ENCODE assay signal across 38 mouse cellular contexts in the genomic region with DNA sequence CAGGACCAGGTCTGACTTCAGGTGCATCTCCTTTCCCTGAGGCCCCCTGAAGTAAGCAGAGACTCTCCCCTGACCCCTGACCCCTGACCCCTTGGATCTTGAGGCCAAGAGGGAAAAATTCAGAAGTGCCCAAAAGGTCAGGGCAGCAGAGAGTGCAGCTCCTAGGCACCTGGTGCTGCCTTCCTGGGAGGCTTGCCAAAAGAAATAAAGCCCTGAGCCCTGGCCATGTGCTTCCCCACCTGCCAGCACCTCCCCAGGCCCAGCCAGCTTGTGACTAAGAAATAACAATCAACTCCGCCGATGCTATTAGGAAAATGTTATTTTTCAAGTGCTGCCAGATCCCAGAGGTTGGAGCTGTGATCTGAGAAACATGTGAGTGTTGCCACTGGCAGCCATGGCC. TPM values are rescaled to one million over a fixed set of nuclear protein-coding genes. Genes with fewer than 3 reads are reported as not detected.
DNase-seq lines count a peak whose midpoint lies in the region; ATAC-seq and TF ChIP-seq lines count a peak whose summit lies in the region.
"Had no signal": no experiment of that assay in that cellular context is flagged by ENCODE, and none has a peak within 500 bp of the region (broad histone marks: within the 10 kb centered on the region; RNA-seq: fewer than 3 reads in every experiment).

No protein-coding gene starts in this region.

- peak overlapping the region; percentile 37; the same call in 1 of the 2 replicates for H3K27ac ChIP-seq in kidney, adult 2 months (ENCODE audit: insufficient read depth, low read depth, low read length)
- no peak overlapping the region for H3K27ac ChIP-seq in kidney, embryonic 16.5 days (ENCODE audit: low read length)
- no peak overlapping the region for H3K27ac ChIP-seq in forebrain, embryonic 13.5 days
- H3K27ac ChIP-seq: embryonic facial prominence, embryonic 12.5 days; forebrain, embryonic 15.5 days; heart, adult 2 months; heart, embryonic 13.5 days; hindbrain, embryonic 10.5 days; hindbrain, embryonic 15.5 days; intestine, embryonic 15.5 days; lung, embryonic 15.5 days; midbrain, embryonic 10.5 days; neural tube, embryonic 12.5 days; stomach, postnatal 0 days had no signal

- H3K4me2 ChIP-seq in kidney, embryonic 16.5 days (replicated peaks; ENCODE audit: low read depth, low read length) = no peak overlapping the region
- no peak overlapping the region for H3K4me2 ChIP-seq in forebrain, embryonic 13.5 days
- H3K4me2 ChIP-seq: embryonic facial prominence, embryonic 12.5 days; forebrain, embryonic 15.5 days; heart, embryonic 13.5 days; hindbrain, embryonic 15.5 days; intestine, embryonic 15.5 days; lung, embryonic 15.5 days; neural tube, embryonic 12.5 days had no signal

- 48% methylated on average over 2 of the region's 2 CpGs for WGBS in kidney, adult 2 months
- WGBS in kidney, embryonic 16.5 days = 45% methylated on average over 2 of the region's 2 CpGs
- 81% methylated on average over 2 of the region's 2 CpGs for WGBS in forebrain, embryonic 13.5 days

- H3K4me1 ChIP-seq in kidney, adult 2 months (ENCODE audit: control insufficient read depth, insufficient read depth, low read length) = no peaks in the 10 kb centered on the region; the same call in 1 of the 2 replicates
- peaks cover 14% of the 10 kb centered on the region for H3K4me1 ChIP-seq in kidney, embryonic 16.5 days (ENCODE audit: insufficient read depth, low read length)
- H3K4me1 ChIP-seq in forebrain, embryonic 13.5 days = peaks cover 18% of the 10 kb centered on the region

- TF ChIP-seq CTCF in kidney, adult 2 months (conservative IDR thresholded peaks at IDR 0.05; ENCODE audit: insufficient read depth, insufficient read length, low read depth, low read length) = no peak

- ATAC-seq in kidney, embryonic 16.5 days (ENCODE audit: low FRiP score, low TSS enrichment) = no peak
- no peak for ATAC-seq in forebrain, embryonic 13.5 days
- ATAC-seq: forebrain, embryonic 15.5 days; intestine, embryonic 15.5 days; midbrain, embryonic 16.5 days had no signal

- H3K27me3 ChIP-seq in kidney, adult 2 months (replicated peaks; ENCODE audit: control insufficient read depth, insufficient read depth, low read length) = no peaks in the 10 kb centered on the region
- H3K27me3 ChIP-seq in kidney, embryonic 16.5 days (ENCODE audit: insufficient read depth, low read length) = peaks cover 25% of the 10 kb centered on the region
- H3K27me3 ChIP-seq in forebrain, embryonic 13.5 days = peaks cover 28% of the 10 kb centered on the region
- H3K27me3 ChIP-seq: forebrain, embryonic 15.5 days had no signal

- no peak overlapping the region for H3K9ac ChIP-seq in kidney, embryonic 16.5 days (replicated peaks; ENCODE audit: low read length)
- no peak overlapping the region for H3K9ac ChIP-seq in forebrain, embryonic 13.5 days
- H3K9ac ChIP-seq: embryonic facial prominence, embryonic 12.5 days; forebrain, embryonic 15.5 days; heart, embryonic 13.5 days; hindbrain, embryonic 15.5 days; intestine, embryonic 15.5 days; lung, embryonic 15.5 days; neural tube, embryonic 12.5 days had no signal

- H3K4me3 ChIP-seq in kidney, adult 2 months (ENCODE audit: insufficient read depth, low read depth, low read length) = no peak overlapping the region
- no peak overlapping the region for H3K4me3 ChIP-seq in kidney, embryonic 16.5 days (ENCODE audit: low read length)
- no peak overlapping the region for H3K4me3 ChIP-seq in forebrain, embryonic 13.5 days
- H3K4me3 ChIP-seq: embryonic facial prominence, embryonic 12.5 days; forebrain, embryonic 15.5 days; heart, adult 2 months; heart, embryonic 13.5 days; hindbrain, embryonic 10.5 days; hindbrain, embryonic 15.5 days; intestine, embryonic 15.5 days; lung, embryonic 15.5 days; midbrain, embryonic 10.5 days; myocyte; neural tube, embryonic 12.5 days had no signal

- H3K36me3 ChIP-seq in kidney, adult 2 months (ENCODE audit: control insufficient read depth, insufficient read depth, low read length) = no peaks in the 10 kb centered on the region
- H3K36me3 ChIP-seq in kidney, embryonic 16.5 days (ENCODE audit: insufficient read depth, low read length) = no peaks in the 10 kb centered on the region
- H3K36me3 ChIP-seq in forebrain, embryonic 13.5 days (ENCODE audit: poor library complexity, severe bottlenecking) = no peaks in the 10 kb centered on the region
- H3K36me3 ChIP-seq: embryonic facial prominence, embryonic 12.5 days; forebrain, embryonic 15.5 days; heart, embryonic 13.5 days; hindbrain, embryonic 10.5 days; hindbrain, embryonic 15.5 days; intestine, embryonic 15.5 days; lung, embryonic 15.5 days; midbrain, embryonic 10.5 days; neural tube, embryonic 12.5 days had no signal

- H3K9me3 ChIP-seq in kidney, embryonic 16.5 days (ENCODE audit: low read length) = no peaks in the 10 kb centered on the region
- H3K9me3 ChIP-seq in forebrain, embryonic 13.5 days (replicated peaks) = no peaks in the 10 kb centered on the region
- H3K9me3 ChIP-seq: embryonic facial prominence, embryonic 12.5 days; forebrain, embryonic 15.5 days; heart, embryonic 13.5 days; hindbrain, embryonic 10.5 days; hindbrain, embryonic 15.5 days; intestine, embryonic 15.5 days; lung, embryonic 15.5 days; midbrain, embryonic 10.5 days; neural tube, embryonic 12.5 days had no signal

- no peak for TF ChIP-seq POLR2A in kidney, adult 2 months (IDR thresholded peaks at IDR 0.05; ENCODE audit: low read depth, low read length)

- peak; percentile 51 for DNase-seq in cerebellum, adult 9-10 months
- no peak for DNase-seq in cerebellum, adult 11 months
- DNase-seq in kidney, adult 2 months = peak; percentile 63
- DNase-seq in brain, adult 2 months (ENCODE audit: low read depth, low spot score) = peak; percentile 38
- DNase-seq in kidney, postnatal 25 days = peak; percentile 48 to 66
- no peak for DNase-seq in gastrocnemius, postnatal 10 days
- DNase-seq: adrenal gland, postnatal 14 days; embryo, embryonic 11 days; gastrocnemius, postnatal 36 days; heart, adult 2 months; heart, postnatal 10 days; liver; thymus, adult 18-20 months; thymus, postnatal 25 days had no signal

RNA-seq across cellular contexts. Expression of a gene that starts 1.5 kb away (rescaled TPM):
- polyA plus RNA-seq in kidney, adult 2 months (2012; rRNA removed) = 36.1 and 47.1 TPM in 2 replicates
- 0.74 and 0.91 TPM in 2 replicates for polyA plus RNA-seq in kidney, embryonic 16.5 days (2015; fragmentation: Nextera tagmentation; extraction: Ambion mirVana)
- 3.2 and 4.5 TPM in 2 replicates for polyA plus RNA-seq in forebrain, embryonic 13.5 days (2015; fragmentation: Nextera tagmentation; extraction: Ambion mirVana)
- total RNA-seq in gastrocnemius, postnatal 10 days (2021) = under 1 TPM; 0.12 to 0.34 TPM
- total RNA-seq: megakaryocyte progenitor cell, adult 5-6 weeks; MEL had no signal
- polyA plus RNA-seq: liver, embryonic 16.5 days; myocyte had no signal

RNA-seq across cellular contexts. Expression of a gene that starts 15.0 kb away (rescaled TPM):
- 0.06 TPM in 1 of 2 replicates, not detected in the other for polyA plus RNA-seq in kidney, adult 2 months (2012; rRNA removed)
- 0.24 TPM in 1 of 2 replicates, not detected in the other for polyA plus RNA-seq in kidney, embryonic 16.5 days (2015; fragmentation: Nextera tagmentation; extraction: Ambion mirVana)
- not detected in 2 replicates for polyA plus RNA-seq in forebrain, embryonic 13.5 days (2015; fragmentation: Nextera tagmentation; extraction: Ambion mirVana)
- total RNA-seq in gastrocnemius, postnatal 10 days (2021) = not detected
- total RNA-seq: adrenal gland, postnatal 14 days; gastrocnemius, adult 18-20 months; gastrocnemius, postnatal 36 days; heart, adult 2 months; heart, postnatal 10 days; layer of hippocampus, postnatal 10 days; left cerebral cortex, adult 18-20 months; left cerebral cortex, postnatal 14 days; megakaryocyte progenitor cell, adult 5-6 weeks; MEL had no signal
- polyA plus RNA-seq: embryonic facial prominence, embryonic 12.5 days; forebrain, embryonic 15.5 days; frontal cortex, adult 2 months; heart, adult 2 months; heart, embryonic 13.5 days; hindbrain, embryonic 10.5 days; hindbrain, embryonic 15.5 days; intestine, embryonic 15.5 days; limb, embryonic 11.5 days; liver, embryonic 16.5 days; lung, embryonic 15.5 days; midbrain, embryonic 10.5 days; midbrain, embryonic 16.5 days; myocyte; neural tube, embryonic 12.5 days; spleen, adult 2 months had no signal

RNA-seq across cellular contexts. Expression of a gene that starts 39.1 kb away (rescaled TPM):
- not detected in 2 replicates for polyA plus RNA-seq in kidney, adult 2 months (2012; rRNA removed)
- polyA plus RNA-seq in kidney, embryonic 16.5 days (2015; fragmentation: Nextera tagmentation; extraction: Ambion mirVana) = not detected in 2 replicates
- not detected in 2 replicates for polyA plus RNA-seq in forebrain, embryonic 13.5 days (2015; fragmentation: Nextera tagmentation; extraction: Ambion mirVana)
- not detected for total RNA-seq in gastrocnemius, postnatal 10 days (2021)
- total RNA-seq: adrenal gland, postnatal 14 days; gastrocnemius, adult 18-20 months; gastrocnemius, postnatal 36 days; heart, adult 2 months; heart, postnatal 10 days; layer of hippocampus, postnatal 10 days; left cerebral cortex, adult 18-20 months; left cerebral cortex, postnatal 14 days; megakaryocyte progenitor cell, adult 5-6 weeks; MEL had no signal
- polyA plus RNA-seq: embryonic facial prominence, embryonic 12.5 days; forebrain, embryonic 15.5 days; frontal cortex, adult 2 months; heart, adult 2 months; heart, embryonic 13.5 days; hindbrain, embryonic 10.5 days; hindbrain, embryonic 15.5 days; intestine, embryonic 15.5 days; limb, embryonic 11.5 days; liver, embryonic 16.5 days; lung, embryonic 15.5 days; midbrain, embryonic 10.5 days; midbrain, embryonic 16.5 days; myocyte; neural tube, embryonic 12.5 days; spleen, adult 2 months; stomach, postnatal 0 days had no signal

RNA-seq across cellular contexts. Expression of a gene that starts 46.4 kb away (rescaled TPM):
- polyA plus RNA-seq in kidney, adult 2 months (2012; rRNA removed) = not detected in 2 replicates
- not detected in 2 replicates for polyA plus RNA-seq in kidney, embryonic 16.5 days (2015; fragmentation: Nextera tagmentation; extraction: Ambion mirVana)
- not detected in 2 replicates for polyA plus RNA-seq in forebrain, embryonic 13.5 days (2015; fragmentation: Nextera tagmentation; extraction: Ambion mirVana)
- total RNA-seq in gastrocnemius, postnatal 10 days (2021) = not detected
- total RNA-seq: adrenal gland, postnatal 14 days; gastrocnemius, adult 18-20 months; gastrocnemius, postnatal 36 days; heart, adult 2 months; heart, postnatal 10 days; layer of hippocampus, postnatal 10 days; left cerebral cortex, adult 18-20 months; left cerebral cortex, postnatal 14 days; megakaryocyte progenitor cell, adult 5-6 weeks; MEL had no signal
- polyA plus RNA-seq: embryonic facial prominence, embryonic 12.5 days; forebrain, embryonic 15.5 days; frontal cortex, adult 2 months; heart, adult 2 months; heart, embryonic 13.5 days; hindbrain, embryonic 10.5 days; hindbrain, embryonic 15.5 days; intestine, embryonic 15.5 days; limb, embryonic 11.5 days; liver, embryonic 16.5 days; lung, embryonic 15.5 days; midbrain, embryonic 10.5 days; midbrain, embryonic 16.5 days; myocyte; neural tube, embryonic 12.5 days; spleen, adult 2 months; stomach, postnatal 0 days had no signal

Comparison
In these comparisons a context has a peak if more than half of its experiments do, and no peak if none do; other contexts are left out.
1. DNase-seq: peak in cerebellum, adult 9-10 months (single experiment), kidney, adult 2 months (single experiment), brain, adult 2 months (single experiment) and kidney, postnatal 25 days (2 of 2); none in cerebellum, adult 11 months (single experiment) and gastrocnemius, postnatal 10 days (single experiment).